Mouse (Mus musculus) olfactory bulb, adult 2 months (tissue): ENCODE measurements around the gene Csrnp3. TPM values are rescaled to one million over a fixed set of nuclear protein-coding genes. Genes with fewer than 3 reads are reported as not detected.
"Not testable (repeated sequence)": the region's sequence is repeated elsewhere in the genome, so short reads cannot be mapped to it uniquely, and the experiment has no call there.

Source experiments
- H3K27ac ChIP-seq: fragments of 200-500 bp; 2 replicates; pipeline ENCODE4 v1.5.1; 2012; ENCODE audit warnings: low read depth, low read length; ENCODE audit not compliant: insufficient read depth
- H3K4me1 ChIP-seq: fragments of 200-500 bp; 2 replicates; pipeline ENCODE4 v1.6.1; 2012; ENCODE audit warnings: low read length; ENCODE audit not compliant: control insufficient read depth, insufficient read depth
- H3K4me3 ChIP-seq: fragments of 200-500 bp; 2 replicates; pipeline ENCODE4 v1.5.1; 2012; ENCODE audit warnings: mild to moderate bottlenecking, low read depth, low read length, moderate library complexity; ENCODE audit not compliant: insufficient read depth
- CTCF ChIP-seq: fragments of 200-500 bp; IDR thresholded peaks from 2 replicates; pipeline ENCODE4 v1.5.1; 2012; ENCODE audit warnings: low read depth, mild to moderate bottlenecking, low read length, moderate library complexity; ENCODE audit not compliant: insufficient read depth
- POLR2A ChIP-seq: fragments of 200-500 bp; IDR thresholded peaks from 2 replicates; pipeline ENCODE4 v1.6.1; 2012; ENCODE audit warnings: mild to moderate bottlenecking, low read depth, low read length, moderate library complexity; ENCODE audit not compliant: insufficient read depth
- WGBS: fragments of 180-500 bp; shearing (Covaris S2); methylation state at CpG from one replicate; pipeline ENCODE4 v1.1.7; 2018; 5-methylcytosine and 5-hydroxymethylcytosine counted together
- polyA plus RNA-seq: library from polyadenylated mRNA; stranded (reverse); fragments of >200 nt; gene quantifications from 2 replicates; pipeline ENCODE4 v1.2.4, GENCODE M21; 2012; ENCODE audit warnings: low replicate concordance; ENCODE audit not compliant: missing spikeins, insufficient read depth, insufficient read length

The Csrnp3 gene
- polyA plus RNA-seq, 1 experiment, result not detected

- H3K4me3 ChIP-seq, result no peak overlapping the region
- H3K4me1 ChIP-seq, result no peaks in the 10 kb centered on the region
- no peak for TF ChIP-seq CTCF
- TF ChIP-seq POLR2A, result no peak
- H3K27ac ChIP-seq, result no peak overlapping the region
- WGBS, result 49% methylated on average over 11 of the region's 11 CpGs
Measured at GRCm38 (mm10) chr2:65832738-65833395, 12.7 kb upstream of the Csrnp3 start.

GRCm38 (mm10) chr2:65833421-65833820, 12.1 kb upstream of the Csrnp3 start:
- 59% methylated on average over 7 of the region's 7 CpGs for WGBS
- Histone ChIP-seq H3K4me1 (no peaks in the 10 kb centered on the region), H3K27ac (no peak overlapping the region), H3K4me3 (no peak overlapping the region)
- no peak for TF ChIP-seq CTCF
- no peak for TF ChIP-seq POLR2A

GRCm38 (mm10) chr2:65841606-65842005, 4.0 kb upstream of the Csrnp3 start:
- H3K4me1 ChIP-seq, result no peaks in the 10 kb centered on the region
- no peak overlapping the region for H3K4me3 ChIP-seq
- TF ChIP-seq CTCF (no peak), POLR2A (no peak)
- WGBS, result 79% methylated on average over 3 of the region's 3 CpGs
- H3K27ac ChIP-seq, result no peak overlapping the region

GRCm38 (mm10) chr2:65842356-65842755, 3.2 kb upstream of the Csrnp3 start:
- no peak overlapping the region for H3K27ac ChIP-seq
- H3K4me3 ChIP-seq, result no peak overlapping the region
- TF ChIP-seq CTCF, result no peak
- no peak for TF ChIP-seq POLR2A
- no peaks in the 10 kb centered on the region for H3K4me1 ChIP-seq
- WGBS, result 44% methylated on average over 3 of the region's 3 CpGs

GRCm38 (mm10) chr2:65846000-65846755, 611 bp downstream of the Csrnp3 start:
- WGBS, result under 1% methylated on average over 22 of the region's 22 CpGs
- no peak for TF ChIP-seq POLR2A
- no peak for TF ChIP-seq CTCF
- H3K27ac ChIP-seq, result peak overlapping the region; percentile 79
- H3K4me3 ChIP-seq, result peak overlapping the region; percentile 52
- H3K4me1 ChIP-seq, result no peaks in the 10 kb centered on the region

GRCm38 (mm10) chr2:65847463-65848110, 2.0 kb downstream of the Csrnp3 start:
- 17% methylated on average over 7 of the region's 7 CpGs for WGBS
- TF ChIP-seq CTCF (no peak), POLR2A (no peak)
- H3K27ac ChIP-seq, result peak overlapping the region; percentile 96
- peak overlapping the region; percentile 64 for H3K4me3 ChIP-seq
- no peaks in the 10 kb centered on the region for H3K4me1 ChIP-seq

- 23% methylated on average over 8 of the region's 8 CpGs for whole genome bisulfite sequencing
- Histone ChIP-seq H3K4me3 (no peak overlapping the region), H3K27ac (peak overlapping the region; percentile 73; the same call in 1 of the 2 replicates)
Measured at GRCm38 (mm10) chr2:65848706-65849105, 3.1 kb downstream of the Csrnp3 start.

GRCm38 (mm10) chr2:65850282-65850681, 4.7 kb downstream of the Csrnp3 start:
- not testable (repeated sequence) for H3K4me1 ChIP-seq, H3K4me3 ChIP-seq, H3K27ac ChIP-seq
- WGBS, result 90% methylated on average over 3 of the region's 3 CpGs

More at GRCm38 (mm10) chr2:65848706-65849105, 3.1 kb downstream of the Csrnp3 start:
- no peaks in the 10 kb centered on the region for H3K4me1 ChIP-seq
- no peak for TF ChIP-seq CTCF
- TF ChIP-seq POLR2A, result no peak

GRCm38 (mm10) chr2:65856791-65857190, 11.2 kb downstream of the Csrnp3 start:
- peaks cover 3% of the 10 kb centered on the region for H3K4me1 ChIP-seq
- TF ChIP-seq CTCF (no peak), POLR2A (no peak)

More at GRCm38 (mm10) chr2:65856791-65857190, 11.2 kb downstream of the Csrnp3 start:
- Histone ChIP-seq H3K27ac (no peak overlapping the region), H3K4me3 (no peak overlapping the region)
- WGBS, result 88% methylated on average over 5 of the region's 5 CpGs
